Mouse (Mus musculus): Measurements from ENCODE around the gene Zfp12. TPM values are rescaled to one million over a fixed set of nuclear protein-coding genes. Genes with fewer than 3 reads are reported as not detected.

The Zfp12 gene
- polyA plus RNA-seq, 1 experiment = 5.7 TPM

DNA sequence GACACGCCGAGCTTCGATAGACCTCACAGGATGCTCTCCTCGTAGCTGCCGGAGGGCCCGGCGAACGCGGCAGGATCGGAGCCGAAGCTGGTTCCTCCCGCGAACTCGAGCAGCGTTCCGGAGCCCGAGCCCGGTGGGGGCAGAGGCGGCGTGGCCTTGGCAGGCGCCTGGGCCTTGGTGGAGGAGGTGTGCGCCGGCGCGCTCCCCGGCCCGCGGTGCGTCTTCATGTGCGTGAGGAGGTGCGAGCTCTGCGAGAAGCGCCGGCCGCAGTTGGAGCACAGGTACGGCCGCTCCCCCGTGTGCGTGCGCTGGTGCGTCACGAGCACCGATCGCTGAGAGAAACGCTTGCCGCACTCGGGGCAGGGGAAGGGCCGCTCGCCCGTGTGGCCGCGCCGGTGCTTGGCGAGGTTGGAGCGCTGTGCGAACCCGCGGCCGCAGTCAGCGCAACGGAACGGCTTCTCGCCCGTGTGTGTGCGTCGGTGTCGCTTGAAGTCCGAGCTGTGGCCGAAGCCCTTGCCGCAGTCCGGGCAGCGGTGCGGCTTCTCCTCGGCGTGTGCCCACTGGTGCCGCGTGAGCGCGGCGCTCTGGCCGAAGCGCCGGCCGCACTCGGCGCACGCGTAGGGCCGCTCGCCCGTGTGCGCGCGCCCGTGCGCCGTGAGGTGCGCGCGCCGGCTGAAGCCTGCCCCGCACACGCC lies 18.4 kb downstream of the Zfp12 start:
- H3K4me1 ChIP-seq (ENCODE audit: control insufficient read depth, insufficient read depth, low read length) = peaks cover 20% of the 10 kb centered on the region
- no peaks in the 10 kb centered on the region for H3K36me3 ChIP-seq (ENCODE audit: control insufficient read depth, insufficient read depth, low read length)
- peak overlapping the region; percentile 62 for H3K4me3 ChIP-seq (ENCODE audit: control insufficient read depth, low read depth, low read length)
- no peak for TF ChIP-seq CTCF (IDR thresholded peaks at IDR 0.05; ENCODE audit: control insufficient read depth, insufficient read depth, insufficient replicate concordance, low read depth, low read length)
- TF ChIP-seq POLR2A (IDR thresholded peaks at IDR 0.05; ENCODE audit: control insufficient read depth, low read depth, low read length) = 0 out of 2 replicates have a peak, but pooled peaks have one; percentile 9
- no peaks in the 10 kb centered on the region for H3K27me3 ChIP-seq (ENCODE audit: control insufficient read depth, insufficient read depth, low read length)
- peak overlapping the region; percentile 15; the same call in 1 of the 2 replicates for H3K27ac ChIP-seq (ENCODE audit: control insufficient read depth, insufficient read depth, low read depth, low read length)

DNA sequence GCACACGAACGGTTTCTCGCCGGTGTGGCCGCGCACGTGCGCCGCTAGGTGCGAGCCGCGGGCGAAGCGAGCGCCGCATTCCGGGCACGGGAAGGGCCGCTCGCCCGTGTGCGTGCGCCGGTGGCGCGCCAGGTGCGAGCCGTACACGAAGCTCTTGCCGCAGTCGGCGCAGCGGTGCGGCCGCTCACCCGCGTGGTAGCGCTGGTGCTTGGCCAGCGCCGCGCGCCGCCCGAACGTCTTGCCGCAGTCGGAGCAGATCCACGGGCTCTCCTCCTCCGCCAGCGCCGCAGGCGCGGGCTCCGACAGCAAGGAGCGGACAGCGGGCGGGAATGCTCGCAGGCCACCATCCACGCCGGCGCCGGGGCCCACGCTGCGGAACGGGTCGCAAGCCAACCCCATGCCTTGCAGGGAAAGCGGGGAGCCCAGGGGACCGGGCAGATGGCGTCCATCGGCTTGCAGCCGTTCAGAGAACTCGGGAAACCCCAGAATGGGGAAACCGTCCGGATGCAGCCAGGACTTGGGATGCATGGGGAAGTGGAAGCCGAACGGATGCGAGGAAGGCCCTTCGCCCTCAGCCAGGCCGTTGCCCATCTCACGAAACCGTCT lies 19.0 kb downstream of the Zfp12 start:
- H3K36me3 ChIP-seq (ENCODE audit: control insufficient read depth, insufficient read depth, low read length) = no peaks in the 10 kb centered on the region
- H3K27me3 ChIP-seq (ENCODE audit: control insufficient read depth, insufficient read depth, low read length) = no peaks in the 10 kb centered on the region
- no peak overlapping the region; the same call in 1 of the 2 replicates for H3K27ac ChIP-seq (ENCODE audit: control insufficient read depth, insufficient read depth, low read depth, low read length)
- TF ChIP-seq CTCF (IDR thresholded peaks at IDR 0.05; ENCODE audit: control insufficient read depth, insufficient read depth, insufficient replicate concordance, low read depth, low read length) (no peak), POLR2A (IDR thresholded peaks at IDR 0.05; ENCODE audit: control insufficient read depth, low read depth, low read length) (no peak)
- H3K4me3 ChIP-seq (ENCODE audit: control insufficient read depth, low read depth, low read length) = peak overlapping the region; percentile 62
- H3K4me1 ChIP-seq (ENCODE audit: control insufficient read depth, insufficient read depth, low read length) = peaks cover 20% of the 10 kb centered on the region

DNA sequence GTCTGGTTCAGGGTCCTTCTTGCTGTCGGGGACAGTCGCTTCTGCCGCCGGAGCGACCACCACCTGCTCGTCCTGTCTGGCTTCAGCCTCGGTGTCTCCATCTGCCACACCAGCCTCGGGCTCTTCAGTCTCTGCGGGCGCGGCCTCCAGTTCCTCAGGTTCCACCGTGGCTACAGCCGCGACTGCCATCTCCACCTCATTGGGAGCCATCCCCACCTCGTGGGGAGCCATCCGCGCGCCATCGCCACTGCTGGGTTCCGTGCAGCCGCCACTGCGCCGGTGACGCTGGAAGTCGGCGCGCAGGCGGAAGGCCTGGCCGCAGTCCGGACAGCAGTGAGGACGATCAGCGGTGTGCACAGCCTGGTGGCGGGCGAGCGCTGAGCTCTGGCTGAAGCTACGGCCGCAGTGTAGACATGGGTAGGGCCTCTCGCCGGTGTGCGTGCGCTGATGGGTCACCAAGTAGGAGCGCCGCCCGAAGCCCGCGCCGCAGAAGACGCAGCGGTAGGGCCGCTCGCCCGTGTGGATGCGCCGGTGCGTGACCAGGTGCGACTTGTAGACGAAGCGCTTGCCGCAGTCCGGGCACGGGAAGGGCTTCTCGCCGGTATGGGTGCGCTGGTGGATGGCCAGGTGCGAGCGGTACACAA lies 19.6 kb downstream of the Zfp12 start:
- Histone ChIP-seq H3K4me3 (ENCODE audit: control insufficient read depth, low read depth, low read length) (peak overlapping the region; percentile 62), H3K27ac (ENCODE audit: control insufficient read depth, insufficient read depth, low read depth, low read length) (no peak overlapping the region; the same call in 1 of the 2 replicates), H3K36me3 (ENCODE audit: control insufficient read depth, insufficient read depth, low read length) (no peaks in the 10 kb centered on the region), H3K4me1 (ENCODE audit: control insufficient read depth, insufficient read depth, low read length) (peaks cover 20% of the 10 kb centered on the region), H3K27me3 (ENCODE audit: control insufficient read depth, insufficient read depth, low read length) (no peaks in the 10 kb centered on the region)
- TF ChIP-seq POLR2A (IDR thresholded peaks at IDR 0.05; ENCODE audit: control insufficient read depth, low read depth, low read length) = no peak
- no peak for TF ChIP-seq CTCF (IDR thresholded peaks at IDR 0.05; ENCODE audit: control insufficient read depth, insufficient read depth, insufficient replicate concordance, low read depth, low read length)

DNA sequence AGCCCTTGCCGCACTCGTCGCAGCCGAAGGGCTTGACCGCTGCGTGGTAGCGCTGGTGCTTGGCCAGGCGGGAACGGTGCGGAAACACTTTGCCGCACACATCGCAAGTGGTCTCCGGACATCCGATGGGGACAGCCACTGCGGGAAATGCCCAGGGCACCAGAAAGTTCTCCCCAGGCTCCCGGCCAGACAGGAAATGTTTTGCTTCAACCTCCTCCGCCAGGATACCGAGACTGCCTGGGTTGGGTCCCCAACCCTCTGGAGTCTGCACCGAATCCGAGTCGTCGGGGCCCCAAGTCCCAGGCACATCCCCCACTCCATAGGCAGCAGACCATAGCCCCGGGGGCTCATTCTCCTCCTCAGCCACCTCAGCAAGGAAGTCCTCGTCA lies 20.2 kb downstream of the Zfp12 start:
- H3K27ac ChIP-seq (ENCODE audit: control insufficient read depth, insufficient read depth, low read depth, low read length) = no peak overlapping the region
- H3K27me3 ChIP-seq (ENCODE audit: control insufficient read depth, insufficient read depth, low read length) = no peaks in the 10 kb centered on the region
- no peaks in the 10 kb centered on the region for H3K36me3 ChIP-seq (ENCODE audit: control insufficient read depth, insufficient read depth, low read length)

DNA sequence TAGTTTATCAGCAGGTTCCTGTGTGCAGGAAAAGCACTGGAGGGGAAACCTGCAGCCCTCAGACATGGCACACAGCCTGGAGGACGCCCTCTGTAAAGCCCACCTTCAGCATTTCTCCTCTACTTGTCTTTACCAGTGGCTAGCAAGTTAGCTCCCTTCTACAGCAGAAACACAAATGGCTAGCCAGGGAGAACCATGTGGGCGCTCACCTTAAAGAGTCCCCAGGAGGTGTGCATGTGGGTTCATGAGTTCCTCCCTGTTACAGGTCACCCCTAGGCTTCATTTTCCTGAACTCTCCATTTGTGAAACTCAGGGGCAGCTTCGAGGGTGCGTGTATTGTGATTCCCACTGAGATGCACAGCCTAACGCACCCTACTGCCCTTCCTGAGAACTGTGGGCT lies 20.8 kb downstream of the Zfp12 start:
- Histone ChIP-seq H3K36me3 (ENCODE audit: control insufficient read depth, insufficient read depth, low read length) (no peaks in the 10 kb centered on the region), H3K4me3 (ENCODE audit: control insufficient read depth, low read depth, low read length) (no peak overlapping the region), H3K4me1 (ENCODE audit: control insufficient read depth, insufficient read depth, low read length) (peaks cover 20% of the 10 kb centered on the region), H3K27ac (ENCODE audit: control insufficient read depth, insufficient read depth, low read depth, low read length) (no peak overlapping the region), H3K27me3 (ENCODE audit: control insufficient read depth, insufficient read depth, low read length) (no peaks in the 10 kb centered on the region)
- TF ChIP-seq CTCF (IDR thresholded peaks at IDR 0.05; ENCODE audit: control insufficient read depth, insufficient read depth, insufficient replicate concordance, low read depth, low read length) (no peak), POLR2A (IDR thresholded peaks at IDR 0.05; ENCODE audit: control insufficient read depth, low read depth, low read length) (no peak)

More for the DNA sequence above, 20.2 kb downstream of the Zfp12 start:
- TF ChIP-seq CTCF (IDR thresholded peaks at IDR 0.05; ENCODE audit: control insufficient read depth, insufficient read depth, insufficient replicate concordance, low read depth, low read length) (no peak), POLR2A (IDR thresholded peaks at IDR 0.05; ENCODE audit: control insufficient read depth, low read depth, low read length) (no peak)
- Histone ChIP-seq H3K4me1 (ENCODE audit: control insufficient read depth, insufficient read depth, low read length) (peaks cover 20% of the 10 kb centered on the region), H3K4me3 (ENCODE audit: control insufficient read depth, low read depth, low read length) (peak overlapping the region; percentile 62)

DNA sequence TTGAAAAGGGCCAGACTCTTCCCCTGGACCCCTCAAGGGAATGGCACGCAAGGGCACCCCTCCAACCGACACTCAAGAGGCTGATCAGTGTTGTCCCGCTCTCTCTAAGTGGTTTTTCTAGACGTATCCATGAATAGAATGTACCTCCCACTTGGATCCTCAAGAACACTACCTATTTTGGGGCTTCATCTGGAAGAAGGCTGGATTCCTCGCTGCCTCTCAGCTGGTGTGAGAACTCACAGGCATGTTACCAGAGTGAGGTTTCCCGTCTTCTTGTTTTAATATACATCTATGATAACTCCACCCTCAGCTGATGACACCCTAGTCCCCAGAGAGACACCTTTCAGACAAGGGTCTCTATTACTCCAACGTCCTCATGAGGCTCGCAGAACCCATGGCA lies 26.7 kb downstream of the Zfp12 start:
- H3K36me3 ChIP-seq (ENCODE audit: control insufficient read depth, insufficient read depth, low read length) = no peaks in the 10 kb centered on the region
- TF ChIP-seq CTCF (IDR thresholded peaks at IDR 0.05; ENCODE audit: control insufficient read depth, insufficient read depth, insufficient replicate concordance, low read depth, low read length) (no peak), POLR2A (IDR thresholded peaks at IDR 0.05; ENCODE audit: control insufficient read depth, low read depth, low read length) (no peak)
- no peaks in the 10 kb centered on the region for H3K4me1 ChIP-seq (ENCODE audit: control insufficient read depth, insufficient read depth, low read length)
- no peak overlapping the region for H3K4me3 ChIP-seq (ENCODE audit: control insufficient read depth, low read depth, low read length)
- H3K27ac ChIP-seq (ENCODE audit: control insufficient read depth, insufficient read depth, low read depth, low read length) = no peak overlapping the region
- no peaks in the 10 kb centered on the region for H3K27me3 ChIP-seq (ENCODE audit: control insufficient read depth, insufficient read depth, low read length)

DNA sequence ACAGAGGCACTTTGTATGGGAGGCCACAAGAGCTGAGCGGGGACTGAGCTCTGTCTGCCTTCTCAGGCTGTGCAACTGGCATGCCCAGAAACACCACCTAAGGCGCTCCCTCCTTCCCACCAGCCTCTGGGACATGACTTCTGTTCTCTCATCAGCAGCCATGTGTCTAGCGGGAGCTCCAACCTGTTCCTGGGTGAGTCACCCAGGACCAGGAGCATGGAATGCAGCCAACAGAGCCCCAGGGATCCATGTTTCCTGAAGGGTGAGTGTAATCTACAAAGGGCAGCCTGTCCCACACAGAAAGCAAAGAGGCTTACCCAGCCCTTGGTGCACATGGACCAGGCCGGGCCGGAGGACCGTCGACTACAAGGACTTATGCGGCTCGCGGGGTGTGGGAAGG lies 29.7 kb downstream of the Zfp12 start:
- Histone ChIP-seq H3K4me1 (ENCODE audit: control insufficient read depth, insufficient read depth, low read length) (peaks cover 11% of the 10 kb centered on the region), H3K4me3 (ENCODE audit: control insufficient read depth, low read depth, low read length) (no peak overlapping the region), H3K36me3 (ENCODE audit: control insufficient read depth, insufficient read depth, low read length) (no peaks in the 10 kb centered on the region), H3K27me3 (ENCODE audit: control insufficient read depth, insufficient read depth, low read length) (no peaks in the 10 kb centered on the region), H3K27ac (ENCODE audit: control insufficient read depth, insufficient read depth, low read depth, low read length) (no peak overlapping the region)
- no peak for TF ChIP-seq POLR2A (IDR thresholded peaks at IDR 0.05; ENCODE audit: control insufficient read depth, low read depth, low read length)
- no peak for TF ChIP-seq CTCF (IDR thresholded peaks at IDR 0.05; ENCODE audit: control insufficient read depth, insufficient read depth, insufficient replicate concordance, low read depth, low read length)
